9 mouse cellular contexts compared by ENCODE assay signal in the genomic region with DNA sequence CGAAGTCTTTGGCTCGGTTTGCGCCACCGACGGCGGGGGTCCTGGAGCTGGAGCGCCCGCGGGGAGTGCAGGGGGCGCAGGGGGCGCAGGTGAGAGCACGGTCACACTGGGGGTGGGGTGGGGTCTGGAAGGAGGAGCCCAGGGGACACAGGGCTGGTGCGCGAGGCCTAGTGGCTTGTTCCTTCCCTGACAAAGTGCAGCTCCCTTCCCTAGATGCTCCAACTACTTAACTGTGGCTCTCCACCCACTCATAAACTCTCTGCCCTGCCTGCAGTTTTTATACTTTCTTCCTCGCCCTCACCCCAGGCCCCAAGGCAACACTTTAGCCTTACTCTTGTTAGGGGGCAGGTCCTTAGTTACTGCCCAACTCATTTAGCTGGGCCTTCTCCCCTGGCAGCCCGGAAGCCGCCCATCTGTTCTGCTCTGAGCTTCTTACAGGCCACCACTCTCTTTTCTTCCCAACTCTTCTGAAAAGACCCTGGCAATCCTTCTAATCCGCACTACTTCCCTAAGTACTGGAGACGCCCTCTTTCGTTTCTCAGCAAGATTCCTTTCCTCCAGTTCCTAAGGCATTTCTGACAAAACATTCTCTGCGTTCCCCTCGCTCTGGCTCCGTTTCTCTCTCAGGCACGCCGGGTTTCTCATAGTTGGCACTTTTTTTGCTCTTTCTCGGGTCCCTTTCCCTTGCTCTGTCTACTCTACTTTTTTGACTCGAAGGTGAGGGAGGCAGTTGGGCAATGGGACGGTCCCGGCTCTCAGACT. TPM values are rescaled to one million over a fixed set of nuclear protein-coding genes. Genes with fewer than 3 reads are reported as not detected.
DNase-seq lines count a peak whose midpoint lies in the region; ATAC-seq lines count a peak whose summit lies in the region.
"Had no signal": no experiment of that assay in that cellular context is flagged by ENCODE, and none has a peak within 500 bp of the region (broad histone marks: within the 10 kb centered on the region; RNA-seq: fewer than 3 reads in every experiment).

No protein-coding gene starts in this region.

- no peak for ATAC-seq in liver, embryonic 12.5 days
- ATAC-seq in embryonic facial prominence, embryonic 15.5 days (ENCODE audit: insufficient number of reproducible peaks, low FRiP score, low TSS enrichment, low read depth) = no peak
- no peak for ATAC-seq in hindbrain, embryonic 14.5 days (ENCODE audit: low FRiP score)

- H3K27me3 ChIP-seq in liver, embryonic 12.5 days (replicated peaks) = peaks cover 100% of the 10 kb centered on the region
- H3K27me3 ChIP-seq in embryonic facial prominence, embryonic 15.5 days = peaks cover 98% of the 10 kb centered on the region
- H3K27me3 ChIP-seq in hindbrain, embryonic 14.5 days (ENCODE audit: control insufficient read depth, insufficient read depth, low read length) = peaks cover 96% of the 10 kb centered on the region

- H3K9me3 ChIP-seq in liver, embryonic 12.5 days (replicated peaks) = no peaks in the 10 kb centered on the region
- H3K9me3 ChIP-seq in embryonic facial prominence, embryonic 15.5 days (replicated peaks) = 0 out of 2 replicates have a peak, but pooled peaks cover 3% of the 10 kb centered on the region
- no peaks in the 10 kb centered on the region for H3K9me3 ChIP-seq in hindbrain, embryonic 14.5 days (ENCODE audit: control insufficient read depth, low read length)
- H3K9me3 ChIP-seq: liver, embryonic 15.5 days had no signal

- 5% methylated on average over 29 of the region's 29 CpGs for WGBS in liver, embryonic 12.5 days (ENCODE audit: insufficient replicate concordance)
- WGBS in embryonic facial prominence, embryonic 15.5 days = 6% methylated on average over 29 of the region's 29 CpGs
- WGBS in hindbrain, embryonic 14.5 days = under 1% methylated on average over 29 of the region's 29 CpGs

- H3K4me1 ChIP-seq in liver, embryonic 12.5 days = peaks cover 40% of the 10 kb centered on the region
- H3K4me1 ChIP-seq in embryonic facial prominence, embryonic 15.5 days = peaks cover 51% of the 10 kb centered on the region
- H3K4me1 ChIP-seq in hindbrain, embryonic 14.5 days (replicated peaks; ENCODE audit: control insufficient read depth, insufficient read depth, low read length) = peaks cover 19% of the 10 kb centered on the region

- no peak overlapping the region for H3K9ac ChIP-seq in liver, embryonic 12.5 days
- no peak overlapping the region for H3K9ac ChIP-seq in embryonic facial prominence, embryonic 15.5 days
- no peak overlapping the region for H3K9ac ChIP-seq in hindbrain, embryonic 14.5 days
- H3K9ac ChIP-seq: liver, embryonic 15.5 days had no signal

- H3K4me2 ChIP-seq in liver, embryonic 12.5 days = no peak overlapping the region
- peak overlapping the region; percentile 26 for H3K4me2 ChIP-seq in embryonic facial prominence, embryonic 15.5 days (replicated peaks)
- no peak overlapping the region; the same call in 1 of the 2 replicates for H3K4me2 ChIP-seq in hindbrain, embryonic 14.5 days (replicated peaks)
- H3K4me2 ChIP-seq: liver, embryonic 15.5 days had no signal

- H3K27ac ChIP-seq in liver, embryonic 12.5 days = no peak overlapping the region
- H3K27ac ChIP-seq in embryonic facial prominence, embryonic 15.5 days (replicated peaks) = no peak overlapping the region
- no peak overlapping the region for H3K27ac ChIP-seq in hindbrain, embryonic 14.5 days
- H3K27ac ChIP-seq: liver, embryonic 15.5 days had no signal

- H3K36me3 ChIP-seq in liver, embryonic 12.5 days = no peaks in the 10 kb centered on the region
- H3K36me3 ChIP-seq in embryonic facial prominence, embryonic 15.5 days = no peaks in the 10 kb centered on the region
- H3K36me3 ChIP-seq in hindbrain, embryonic 14.5 days (replicated peaks; ENCODE audit: control insufficient read depth, insufficient read depth) = no peaks in the 10 kb centered on the region
- H3K36me3 ChIP-seq: liver, embryonic 15.5 days had no signal

- 0 out of 2 replicates have a peak overlapping the region, but pooled peaks have one; percentile 18 for H3K4me3 ChIP-seq in liver, embryonic 12.5 days
- H3K4me3 ChIP-seq in embryonic facial prominence, embryonic 15.5 days (replicated peaks) = peak overlapping the region; percentile 46
- H3K4me3 ChIP-seq in hindbrain, embryonic 14.5 days (replicated peaks; ENCODE audit: low read length) = peak overlapping the region; percentile 3; the same call in 1 of the 2 replicates
- H3K4me3 ChIP-seq: liver, embryonic 15.5 days had no signal

- no peak for DNase-seq in liver
- DNase-seq in hindbrain, embryonic 14.5 days (ENCODE audit: low spot score) = no peak
- DNase-seq in retina, embryonic 14.5 days (ENCODE audit: low spot score) = peak; percentile 42
- DNase-seq in cerebellum, postnatal 36 days = no peak
- no peak for DNase-seq in lung, adult 18-20 months
- DNase-seq: adrenal gland, adult 8-10 months had no signal

RNA-seq across cellular contexts. Expression of gene Dmrta2, which starts 2.6 kb away (rescaled TPM):
- 0.05 TPM in 2 replicates for polyA plus RNA-seq in liver, embryonic 12.5 days (2016; fragmentation: Nextera tagmentation; extraction: Ambion mirVana)
- polyA plus RNA-seq in embryonic facial prominence, embryonic 15.5 days (2015; fragmentation: Nextera tagmentation; extraction: Ambion mirVana) = 0.50 and 0.89 TPM in 2 replicates
- 0.08 TPM in 1 of 2 replicates, not detected in the other for polyA plus RNA-seq in hindbrain, embryonic 14.5 days (2014; fragmentation: Nextera tagmentation; extraction: Ambion mirVana)
- polyA plus RNA-seq: liver, embryonic 15.5 days had no signal
